Mouse (Mus musculus) liver, postnatal 0 days (tissue): ENCODE results near the gene Sec24d.

Source experiments
- CTCF ChIP-seq: sonication (generic); IDR thresholded peaks from 2 replicates; pipeline ENCODE4 v1.5.1; 2016; ENCODE audit warnings: antibody characterized with exemption, low read depth
- EP300 ChIP-seq: IDR thresholded peaks from 2 replicates; pipeline ENCODE4 v1.6.1; 2016; ENCODE audit warnings: antibody characterized with exemption, low read depth, mild to moderate bottlenecking

DNA sequence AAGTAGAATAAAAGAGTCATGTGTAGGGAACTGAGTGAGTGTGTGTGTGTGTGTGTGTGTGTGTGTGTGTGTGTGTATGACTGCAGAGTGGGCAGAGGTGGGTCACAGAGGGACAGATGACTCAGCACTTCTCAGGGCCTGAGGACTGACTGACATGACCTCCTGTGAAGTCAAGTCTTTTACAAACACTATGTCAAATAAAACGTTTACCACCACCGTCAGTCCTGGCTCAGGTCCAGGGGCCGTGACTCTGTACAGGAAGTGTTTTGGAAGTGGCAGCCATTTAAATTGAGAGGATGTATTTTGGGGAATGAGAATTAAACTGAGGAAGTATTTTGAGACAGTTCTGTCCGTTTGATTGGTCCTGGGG is 65.8 kb downstream of the Sec24d start:
- no peak for TF ChIP-seq CTCF
- no peak for TF ChIP-seq EP300
